Mouse (Mus musculus): ENCODE measurements at regions not wholly inside any gene's neighbourhood (a gene's known extent, or its start where the extent isn't known, plus 50 kb on each side); places are given as distances from the start of the nearest gene placed in this dataset.

- no peak for TF ChIP-seq CTCF (IDR thresholded peaks at IDR 0.05; ENCODE audit: low read depth, low read length)
- TF ChIP-seq EP300 (IDR thresholded peaks at IDR 0.05; ENCODE audit: insufficient read depth, low read depth, low read length) = no peak
These were observed 177.0 kb downstream of the Irs2 start for GRCm38 (mm10) chr8:10831277-10831676.
